Mouse (Mus musculus) lung, postnatal 25 days (tissue): ENCODE data around the gene Mypop.

Experiments used
- DNase-seq: peaks from one replicate; pipeline ENCODE4 v3.0.0; 2022; ENCODE audit warnings: low spot score

Mypop gene

DNA sequence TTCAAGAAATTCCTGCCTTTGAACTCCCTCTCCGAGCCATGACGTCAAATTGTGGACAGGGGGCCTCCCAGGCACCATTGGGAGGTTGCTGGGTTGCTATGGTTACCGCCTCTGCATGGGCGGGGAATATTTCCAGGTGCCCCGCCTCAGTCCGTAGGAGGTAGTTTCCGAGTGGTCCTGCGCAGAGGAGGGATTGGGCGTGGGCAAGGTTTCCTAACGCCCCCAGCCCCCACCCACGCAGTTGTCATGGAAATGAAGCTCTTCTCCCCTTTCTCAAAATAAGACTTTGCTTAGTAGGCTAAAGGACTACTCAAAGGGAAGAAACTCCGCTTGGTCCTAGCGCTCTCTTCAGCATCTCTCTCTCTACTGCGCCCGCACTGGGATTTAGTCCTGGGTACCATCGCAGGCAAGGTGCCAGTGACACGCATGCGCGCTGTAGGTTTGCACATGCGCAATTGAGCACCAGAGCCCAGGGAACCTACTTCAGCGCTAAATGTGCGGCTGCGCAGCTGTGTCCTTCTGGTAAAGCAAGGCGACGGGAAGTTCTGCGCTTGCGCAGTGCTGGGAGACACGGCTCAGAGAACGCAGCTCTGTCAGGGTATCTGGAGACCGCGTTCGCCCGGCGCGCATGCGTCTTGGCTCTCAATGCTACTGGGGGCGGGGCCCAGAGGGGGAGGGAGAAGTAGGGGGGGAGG is at the start of gene Mypop:
TSS of gene Mypop (plus strand) at position 645 of the 695 bp plus-strand sequence.
- DNase-seq: peak; percentile 100

DNA sequence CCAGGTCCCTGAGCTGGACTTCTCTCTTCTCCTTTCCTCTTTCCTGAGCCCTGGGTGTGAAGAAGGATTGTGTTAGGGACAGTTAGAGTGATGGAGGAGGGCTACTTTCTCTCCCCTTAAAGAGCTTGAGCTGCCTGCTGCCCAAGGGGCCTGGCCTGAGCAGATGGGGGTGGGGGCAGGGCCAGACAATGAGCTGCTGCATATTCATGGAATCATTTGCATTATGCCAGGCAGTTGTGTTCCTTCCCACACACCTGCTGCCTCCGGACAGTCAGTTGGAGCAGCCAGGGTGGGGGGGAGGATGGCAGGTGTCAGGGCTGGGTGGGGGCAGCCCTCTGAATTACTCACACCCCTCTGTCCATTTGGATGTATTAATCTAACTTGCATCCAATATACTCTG is 48.7 kb upstream of the Mypop start:
- DNase-seq: no peak

DNA sequence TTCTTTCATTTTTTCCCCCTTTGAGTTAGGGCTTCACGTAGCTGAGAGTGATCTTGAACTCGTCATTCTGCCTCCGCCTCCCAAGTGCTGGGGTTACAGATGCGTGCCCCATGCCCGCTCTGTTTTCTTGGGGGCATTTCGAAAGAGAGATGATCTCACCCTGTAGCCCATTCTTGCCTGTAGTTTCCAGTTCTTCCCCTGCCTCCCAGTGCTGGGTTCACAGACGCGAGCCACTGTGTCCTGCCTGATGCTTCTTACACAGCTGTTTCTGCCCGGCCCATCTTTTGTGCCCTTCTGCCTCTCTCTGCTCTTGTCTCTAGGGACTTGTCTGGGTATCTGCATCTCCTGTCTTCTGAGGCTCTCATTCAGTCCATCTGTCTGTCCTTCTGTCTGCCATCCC is 48.2 kb upstream of the Mypop start:
- DNase-seq: no peak

DNA sequence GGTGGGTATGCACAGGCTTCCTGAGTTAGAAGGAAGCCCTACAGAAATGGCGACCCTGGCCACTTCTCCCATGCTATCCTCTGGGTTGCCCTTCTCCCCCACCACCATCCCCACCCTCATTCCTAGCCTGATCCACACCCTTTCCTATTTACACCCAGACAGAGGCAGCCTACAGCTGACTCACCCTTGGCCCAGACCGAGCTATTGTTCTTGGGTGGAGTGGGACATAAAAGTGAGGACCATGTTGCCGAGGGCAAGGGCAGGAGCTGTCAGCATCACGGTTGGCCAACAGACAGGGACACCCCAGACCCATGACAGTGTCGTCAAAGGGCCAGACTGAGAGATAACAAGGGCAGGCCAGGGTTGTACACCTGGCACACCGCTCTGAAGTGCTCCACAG is 42.9 kb upstream of the Mypop start:
- peak; percentile 87 for DNase-seq

DNA sequence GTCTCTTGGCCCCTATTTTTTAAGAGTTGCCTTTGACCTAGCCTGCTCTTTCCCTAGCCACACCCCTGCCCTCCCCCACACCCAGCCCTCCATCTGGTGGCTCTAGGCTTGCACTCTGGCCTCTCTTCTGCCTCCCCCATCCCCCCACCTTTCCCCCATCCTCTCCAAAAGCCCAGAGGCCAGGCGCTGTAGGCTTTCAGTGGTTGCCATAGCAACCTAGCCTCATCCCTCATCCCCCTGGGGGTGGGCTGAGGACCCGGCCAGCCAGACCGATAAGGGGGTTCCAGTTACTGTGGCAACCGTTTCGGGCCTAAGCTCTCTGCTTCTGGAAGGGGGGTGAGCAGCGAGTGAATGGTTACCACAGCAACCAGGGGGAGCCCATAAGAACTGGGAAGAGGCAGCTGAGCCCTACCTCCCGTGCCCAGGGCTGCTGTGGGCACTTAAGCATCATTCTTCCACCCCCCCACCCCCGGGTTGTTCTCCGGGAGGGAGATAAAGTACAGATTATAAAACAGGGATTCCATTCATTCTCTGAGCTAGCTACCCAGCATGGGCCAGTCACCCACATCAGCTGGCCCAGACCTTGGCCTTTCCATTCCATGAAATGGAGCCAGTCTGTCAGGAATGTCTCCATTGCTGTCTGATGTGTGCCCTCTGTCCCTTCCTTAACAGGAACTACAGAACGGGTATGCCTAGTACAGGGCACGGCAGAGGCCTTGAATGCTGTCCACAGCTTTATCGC is 41.1 kb upstream of the Mypop start:
- DNase-seq: no peak

DNA sequence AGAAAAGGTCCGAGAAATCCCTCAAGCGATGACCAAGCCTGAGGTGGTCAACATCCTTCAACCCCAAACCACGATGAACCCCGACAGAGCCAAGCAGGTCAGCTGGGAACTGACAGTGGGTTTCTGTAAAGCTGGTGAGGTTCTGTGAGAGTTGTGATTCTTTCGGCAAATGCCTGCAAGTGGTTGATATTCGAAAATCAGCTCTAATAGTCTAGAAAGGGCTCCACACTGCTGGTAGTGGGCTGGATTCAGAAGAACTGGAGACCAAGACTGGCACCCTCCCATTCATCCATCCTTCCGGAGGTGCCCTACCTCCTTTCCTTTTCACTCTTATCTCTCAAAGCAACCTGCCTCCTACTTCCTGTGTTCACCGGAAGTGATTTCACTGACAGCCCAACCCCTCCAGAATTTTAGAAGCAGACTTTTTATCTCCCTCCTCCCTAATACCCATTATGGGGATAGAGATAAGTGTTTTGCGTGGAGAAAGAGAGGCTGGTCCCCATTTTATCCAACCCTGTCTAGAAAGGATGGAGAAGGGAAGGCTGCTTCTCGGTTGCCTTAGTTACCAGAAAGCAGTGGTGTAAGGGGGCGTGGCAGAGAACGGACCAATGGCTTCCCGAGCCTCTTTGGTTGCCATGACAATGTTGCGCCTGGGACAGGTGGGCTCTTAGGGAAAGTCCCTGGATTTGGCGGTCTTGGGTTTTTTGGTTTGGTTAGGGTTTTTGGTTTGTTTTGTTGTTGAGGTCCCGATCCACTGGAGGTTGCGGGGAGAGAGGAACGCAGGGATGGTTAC is 40.3 kb upstream of the Mypop start:
- no peak for DNase-seq

DNA sequence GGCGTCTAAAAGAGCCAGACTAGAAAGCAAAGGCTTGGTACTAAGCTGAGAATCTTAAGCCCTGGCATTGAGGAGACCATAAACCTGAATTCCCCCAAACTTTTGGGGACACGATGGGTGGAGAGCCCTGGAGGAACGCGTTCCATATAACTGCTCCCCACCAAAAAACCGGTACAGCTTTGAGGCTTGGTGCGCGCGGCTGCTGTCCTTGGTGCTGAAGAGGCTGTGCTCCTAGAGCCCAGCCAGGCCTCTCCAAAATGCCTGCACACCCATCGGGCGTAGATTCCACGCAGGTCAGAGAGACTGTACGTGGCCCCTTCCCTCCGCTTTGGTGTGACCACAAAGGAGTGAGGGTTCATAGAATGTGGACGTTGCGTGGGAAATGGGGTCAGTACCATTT is 39.6 kb upstream of the Mypop start:
- no peak for DNase-seq

DNA sequence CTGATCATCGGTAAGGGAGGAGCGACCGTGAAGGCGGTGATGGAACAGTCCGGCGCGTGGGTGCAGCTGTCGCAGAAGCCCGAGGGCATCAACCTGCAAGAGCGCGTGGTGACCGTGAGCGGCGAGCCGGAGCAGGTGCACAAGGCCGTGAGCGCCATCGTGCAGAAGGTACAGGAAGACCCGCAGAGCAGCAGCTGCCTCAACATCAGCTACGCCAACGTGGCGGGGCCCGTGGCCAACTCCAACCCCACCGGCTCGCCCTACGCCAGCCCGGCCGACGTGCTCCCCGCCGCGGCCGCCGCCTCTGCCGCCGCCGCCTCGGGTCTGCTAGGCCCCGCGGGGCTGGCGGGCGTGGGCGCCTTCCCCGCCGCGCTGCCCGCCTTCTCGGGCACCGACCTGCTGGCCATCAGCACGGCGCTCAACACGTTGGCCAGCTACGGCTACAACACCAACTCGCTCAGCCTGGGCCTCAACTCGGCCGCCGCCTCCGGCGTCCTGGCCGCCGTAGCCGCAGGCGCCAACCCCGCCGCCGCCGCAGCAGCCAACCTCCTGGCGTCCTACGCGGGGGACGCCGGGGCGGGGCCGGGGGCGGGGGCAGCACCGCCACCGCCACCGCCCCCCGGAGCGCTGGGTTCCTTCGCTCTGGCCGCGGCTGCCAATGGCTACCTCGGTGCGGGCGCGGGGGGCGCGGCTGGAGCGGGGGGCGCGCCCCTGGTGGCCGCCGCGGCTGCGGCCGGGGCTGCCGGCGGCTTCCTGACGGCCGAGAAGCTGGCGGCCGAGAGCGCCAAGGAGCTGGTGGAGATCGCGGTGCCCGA is 33.3 kb upstream of the Mypop start:
- DNase-seq: peak; percentile 37

DNA sequence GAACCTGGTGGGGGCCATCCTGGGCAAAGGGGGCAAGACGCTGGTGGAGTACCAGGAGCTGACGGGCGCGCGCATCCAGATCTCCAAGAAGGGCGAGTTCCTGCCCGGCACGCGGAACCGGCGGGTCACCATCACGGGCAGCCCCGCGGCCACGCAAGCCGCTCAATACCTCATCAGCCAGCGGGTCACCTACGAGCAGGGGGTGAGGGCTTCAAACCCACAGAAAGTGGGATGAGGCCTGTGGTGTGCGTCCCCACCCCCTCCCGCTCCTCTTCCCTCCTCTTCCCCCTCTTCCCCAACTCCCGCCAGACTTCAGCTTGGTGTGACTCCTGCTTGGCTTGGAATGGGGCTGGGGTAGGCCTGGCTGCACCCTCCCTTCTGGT is 32.7 kb upstream of the Mypop start:
- DNase-seq: no peak

DNA sequence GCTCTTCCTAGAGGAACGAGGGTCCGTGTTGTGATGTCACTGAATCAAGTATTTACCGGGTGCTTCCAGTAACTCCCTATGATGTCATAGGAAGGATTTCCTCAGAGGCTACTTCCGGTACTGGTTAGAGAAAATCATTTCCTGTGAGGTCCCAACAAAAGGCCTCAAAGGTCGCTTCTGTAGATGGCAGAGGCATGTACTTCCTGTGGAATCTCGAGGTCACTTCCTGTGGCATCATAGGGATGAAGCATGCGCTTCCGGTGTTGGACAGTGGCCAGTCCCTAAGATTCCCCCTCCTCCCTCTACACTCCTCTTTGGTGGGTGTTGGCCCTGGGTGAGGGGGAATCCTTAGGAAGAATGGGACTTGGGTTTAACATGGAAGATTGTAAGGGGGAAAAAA is 31.6 kb upstream of the Mypop start:
- peak; percentile 67 for DNase-seq

DNA sequence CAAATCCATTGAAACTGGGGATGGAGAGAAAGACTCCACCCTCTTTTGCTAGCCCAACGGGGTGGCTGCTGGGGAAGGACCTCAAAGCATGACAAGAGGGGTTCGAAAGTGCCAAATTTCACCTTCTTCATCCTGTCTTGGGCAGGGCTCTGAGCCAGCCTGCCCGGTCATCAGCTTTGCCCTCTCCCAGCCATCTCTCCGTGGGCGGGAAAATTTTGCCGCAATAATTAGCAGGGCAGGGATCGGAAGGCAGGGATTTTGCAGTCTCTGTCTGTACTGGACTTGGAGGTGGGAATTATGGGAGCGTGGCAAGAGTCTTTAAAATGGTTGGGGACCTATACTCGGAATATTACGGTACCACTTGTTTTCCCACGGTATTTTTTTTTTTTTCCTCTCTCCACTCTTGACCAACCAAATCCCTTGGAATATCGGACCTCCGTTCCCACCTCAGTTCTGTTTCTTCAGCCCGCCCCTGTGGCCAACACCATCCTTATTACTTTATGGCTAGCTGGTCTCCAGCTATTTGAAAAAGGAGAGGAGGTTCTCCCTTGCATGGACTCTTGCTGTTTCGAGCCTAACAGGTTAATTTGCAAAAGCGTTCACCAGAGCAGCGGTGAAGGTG is 28.8 kb upstream of the Mypop start:
- DNase-seq: no peak

DNA sequence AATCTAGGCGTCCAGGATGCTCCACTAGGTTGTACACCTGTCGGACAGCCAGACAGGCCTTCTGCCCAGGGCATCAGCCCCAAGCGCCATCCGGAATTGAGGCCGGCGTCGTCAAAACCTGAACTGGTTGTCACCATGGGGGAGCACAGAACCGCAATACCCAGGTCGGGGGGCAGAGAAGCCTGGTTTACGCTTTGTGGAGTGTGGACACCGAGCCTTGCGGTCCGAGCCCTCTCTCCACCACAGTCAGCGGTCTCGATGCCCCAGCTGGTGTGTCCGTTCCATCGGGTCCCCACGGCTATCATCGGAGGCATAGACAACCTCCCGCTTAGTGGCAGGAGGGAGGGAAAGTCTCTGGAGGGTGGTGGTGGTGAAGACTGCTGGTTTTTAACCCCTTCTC is 28.2 kb upstream of the Mypop start:
- no peak for DNase-seq

DNA sequence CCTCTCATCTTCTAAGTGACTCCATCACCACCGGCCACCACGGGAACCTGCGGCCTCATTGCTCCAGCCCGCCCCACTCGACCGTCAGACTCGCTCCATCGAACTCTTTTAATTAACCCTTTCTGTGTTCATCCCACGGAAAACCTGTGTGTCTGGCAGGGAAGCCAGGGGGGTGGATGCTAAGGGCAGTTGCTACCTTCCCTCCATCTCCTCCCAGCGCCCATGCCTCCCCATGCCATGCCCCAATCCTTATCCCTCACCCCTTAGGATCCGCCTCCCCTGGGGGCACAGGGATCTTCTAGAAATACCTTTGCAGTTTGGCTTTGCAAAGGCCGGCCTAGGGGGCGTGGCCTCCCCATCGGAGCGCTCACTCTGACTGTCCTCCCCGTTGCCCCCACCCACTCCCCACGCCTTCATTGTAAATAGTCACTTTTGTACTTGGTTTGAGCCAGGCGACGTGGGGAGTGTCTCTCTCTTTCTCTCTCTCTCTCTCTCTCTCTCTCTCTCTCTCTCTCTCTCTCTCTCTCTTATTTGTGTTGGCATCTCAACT is 27.7 kb upstream of the Mypop start:
- DNase-seq: no peak

DNA sequence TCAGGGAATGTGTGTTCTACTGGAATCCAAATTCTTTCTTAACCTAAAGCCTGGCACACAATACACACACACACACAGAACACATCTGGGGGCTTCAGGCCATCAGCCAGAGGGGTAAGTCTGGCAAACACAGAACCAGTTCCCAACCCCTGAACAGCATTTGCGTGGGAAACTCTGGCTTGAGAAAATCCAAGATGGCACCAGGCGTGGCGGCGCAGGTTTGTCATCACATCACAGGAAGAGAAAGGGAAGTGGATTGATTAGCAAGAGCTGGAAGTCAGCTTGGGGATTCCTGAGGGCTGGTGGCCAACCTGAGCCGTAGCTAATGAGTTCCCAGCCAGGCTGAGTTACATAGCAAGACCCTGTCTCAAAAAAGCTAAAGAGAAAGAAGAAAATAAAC is 25.7 kb upstream of the Mypop start:
- no peak for DNase-seq

DNA sequence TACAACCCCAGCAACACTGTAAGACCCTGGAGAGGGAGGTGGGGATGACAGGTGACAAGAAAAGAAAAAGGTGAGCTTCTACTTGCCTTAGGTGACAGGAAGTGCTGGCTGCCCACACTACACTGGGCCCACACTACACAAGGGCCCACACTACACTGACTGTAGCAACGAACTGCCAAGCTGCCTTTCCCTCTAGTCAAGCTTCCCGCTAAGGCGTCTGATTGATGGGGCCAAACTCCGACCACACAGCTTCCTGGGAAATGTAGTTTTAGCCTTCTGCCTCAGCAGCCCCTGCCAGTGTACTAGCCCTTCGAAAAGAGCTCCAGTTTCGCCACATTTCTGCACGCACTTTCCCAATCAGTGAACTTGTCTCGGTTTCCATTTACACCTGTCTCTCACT is 23.4 kb upstream of the Mypop start:
- DNase-seq: no peak

DNA sequence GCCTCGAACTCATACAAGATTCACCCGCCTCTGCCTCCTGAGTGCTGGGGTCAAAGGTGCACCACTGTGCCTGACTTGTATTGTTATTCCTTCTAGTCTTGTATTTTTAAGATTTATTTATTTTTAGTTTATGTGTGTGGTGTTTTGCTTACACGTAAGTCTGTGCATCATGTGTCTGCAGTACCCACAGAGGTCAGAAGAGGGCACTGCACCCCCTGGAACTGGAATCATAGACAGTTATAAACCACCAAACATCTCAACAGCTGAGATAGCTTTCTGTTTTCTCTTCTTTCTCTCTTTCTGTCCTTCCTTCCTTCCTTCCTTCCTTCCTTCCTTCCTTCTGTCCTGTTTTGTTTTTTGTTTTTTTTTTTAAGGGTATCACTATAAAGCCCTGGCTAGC is 20.1 kb upstream of the Mypop start:
- no peak for DNase-seq

DNA sequence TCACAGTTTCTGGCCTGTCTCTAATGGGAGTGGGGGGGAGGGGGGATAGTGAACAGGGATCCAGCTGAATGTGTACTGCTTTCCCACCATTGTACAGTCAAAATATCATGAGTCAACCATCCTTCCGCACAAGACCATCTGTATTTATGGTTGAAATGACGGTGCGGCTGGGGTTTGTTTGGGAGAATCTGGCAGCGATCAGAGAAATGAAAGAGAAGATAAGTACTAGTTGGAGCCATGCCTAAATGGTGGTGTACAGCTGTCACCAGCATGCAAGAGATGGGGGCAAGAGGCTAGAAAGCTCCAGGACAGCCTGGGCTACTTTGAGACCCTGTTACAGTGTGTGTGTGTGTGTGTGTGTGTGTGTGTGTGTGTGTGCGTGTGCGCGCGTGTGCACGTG is 12.7 kb upstream of the Mypop start:
- no peak for DNase-seq

DNA sequence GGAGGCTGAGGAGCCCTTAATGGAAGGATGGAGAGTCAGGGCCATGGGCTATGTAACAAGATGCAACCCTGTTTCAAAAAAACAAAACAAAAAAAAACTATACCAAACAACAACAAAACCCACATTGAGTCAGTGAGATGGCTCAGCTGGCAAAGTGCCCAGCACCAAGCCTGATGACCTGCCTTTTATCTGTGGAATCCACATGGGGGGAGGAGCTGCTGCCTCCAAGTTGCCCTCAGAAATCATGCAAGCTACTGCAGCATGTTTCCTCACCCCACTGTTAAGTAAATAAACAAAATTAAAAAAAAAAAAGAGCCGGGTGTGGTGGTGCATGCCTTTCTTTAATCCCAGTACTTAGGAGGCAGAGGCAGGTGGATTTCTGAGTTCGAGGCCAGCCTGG is 4.5 kb upstream of the Mypop start:
- no peak for DNase-seq

DNA sequence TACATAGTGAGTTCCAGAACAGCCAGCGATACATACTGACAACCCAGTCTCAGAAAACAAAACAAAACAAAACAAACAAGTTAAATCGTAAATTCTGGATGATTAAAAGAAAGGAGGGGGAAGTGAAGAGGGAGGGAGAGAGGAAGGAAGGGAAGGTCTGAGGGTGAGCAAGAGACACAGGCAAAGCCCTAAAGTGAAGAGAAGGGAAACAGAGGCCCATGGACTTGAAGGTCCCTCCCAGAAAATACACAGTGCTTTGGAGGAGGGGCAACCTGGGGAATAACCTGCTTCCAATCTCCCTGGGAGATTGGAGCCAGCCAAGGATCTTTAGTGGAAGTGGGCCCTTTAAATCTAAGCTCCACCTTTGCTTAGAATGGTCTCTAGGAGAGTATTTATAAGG is 3.9 kb upstream of the Mypop start, which contains the start of gene Nanos2:
TSS of gene Nanos2 (plus strand) at position 301 of the 400 bp plus-strand sequence.
- DNase-seq: no peak

DNA sequence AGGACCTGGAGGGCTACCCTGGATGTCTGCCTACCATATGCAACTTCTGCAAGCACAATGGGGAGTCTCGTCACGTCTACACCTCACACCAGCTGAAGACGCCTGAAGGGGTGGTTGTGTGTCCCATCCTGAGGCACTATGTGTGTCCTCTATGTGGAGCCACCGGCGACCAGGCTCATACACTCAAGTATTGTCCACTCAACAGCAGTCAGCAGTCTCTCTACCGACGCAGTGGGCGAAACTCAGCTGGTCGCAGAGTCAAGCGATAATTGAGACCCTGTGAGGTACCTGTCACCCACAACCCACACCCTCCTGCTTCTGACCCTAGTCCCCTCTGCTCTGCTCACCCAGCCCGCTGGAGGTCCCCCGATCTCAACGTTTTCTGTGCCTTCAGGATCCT is 3.3 kb upstream of the Mypop start:
- DNase-seq: no peak

DNA sequence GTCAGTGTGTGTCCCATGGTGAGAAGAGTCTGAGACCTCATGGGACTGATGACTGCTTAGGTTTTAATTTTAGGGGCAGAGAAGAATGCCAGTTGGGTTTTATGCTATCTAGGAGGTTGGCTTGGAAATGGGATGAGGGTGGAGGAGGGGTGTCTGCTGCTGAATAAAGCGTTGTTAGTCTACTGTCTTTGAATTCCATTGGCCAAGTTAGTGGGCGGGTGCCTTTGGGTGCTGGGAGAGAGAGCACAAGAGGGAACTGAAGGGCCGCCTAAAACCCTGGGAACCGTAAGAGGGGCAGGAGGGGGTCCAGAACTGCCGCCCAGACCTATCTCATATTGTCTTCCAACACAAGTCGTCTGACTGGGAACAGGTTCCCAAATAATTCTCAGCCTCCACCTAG is 2.3 kb upstream of the Mypop start:
- DNase-seq: no peak
